In genomic region chr16:18392469-18393426, GRCm38 (mm10) we compare ENCODE assay signal across 8 mouse cellular contexts. TPM values are rescaled to one million over a fixed set of nuclear protein-coding genes. Genes with fewer than 3 reads are reported as not detected.
DNase-seq lines count a peak whose midpoint lies in the region; ATAC-seq and TF ChIP-seq lines count a peak whose summit lies in the region.

No protein-coding gene starts in this region.

- H3K4me2 ChIP-seq in forebrain, embryonic 12.5 days, result peak overlapping the region; percentile 86
- peak overlapping the region; percentile 98 for H3K4me2 ChIP-seq in lung, embryonic 16.5 days (ENCODE audit: low read depth, low read length)

- peaks cover 16% of the 10 kb centered on the region for H3K36me3 ChIP-seq in forebrain, embryonic 12.5 days (replicated peaks)
- H3K36me3 ChIP-seq in lung, embryonic 16.5 days (ENCODE audit: control insufficient read depth, insufficient read depth, low read length), result no peaks in the 10 kb centered on the region; the same call in 1 of the 2 replicates

- WGBS in forebrain, embryonic 12.5 days, result under 1% methylated on average over 63 of the region's 63 CpGs
- 1% methylated on average over 62 of the region's 63 CpGs for WGBS in large intestine, adult 2 months
- under 1% methylated on average over 54 of the region's 63 CpGs for WGBS in lung, embryonic 16.5 days
- 4% methylated on average over 63 of the region's 63 CpGs for WGBS in olfactory bulb, adult 2 months

- ATAC-seq in forebrain, embryonic 12.5 days (ENCODE audit: low FRiP score), result peak; percentile 88
- peak; percentile 87 for ATAC-seq in lung, embryonic 16.5 days (ENCODE audit: low read depth)

- DNase-seq in ES-CJ7 (ENCODE audit: low read depth, low spot score), result peak; percentile 76
- DNase-seq in c-Kit-positive CD71-positive TER-119-negative erythroid progenitor cells, embryonic 14.5 days (ENCODE audit: low read depth), result peak; percentile 76
- peak; percentile 84 for DNase-seq in heart, postnatal 25 days (ENCODE audit: low spot score)
- peak; percentile 46 for DNase-seq in large intestine, adult 2 months (ENCODE audit: low read depth, low spot score)
- DNase-seq in thymus, postnatal 10 days (ENCODE audit: low spot score in 2 of 2), result peak; percentile 80 to 83

- H3K9ac ChIP-seq in forebrain, embryonic 12.5 days, result peak overlapping the region; percentile 88
- peak overlapping the region; percentile 80 for H3K9ac ChIP-seq in lung, embryonic 16.5 days (ENCODE audit: low read length)

- no peak for TF ChIP-seq CTCF in olfactory bulb, adult 2 months (IDR thresholded peaks at IDR 0.05; ENCODE audit: insufficient read depth, low read depth, low read length)

- no peaks in the 10 kb centered on the region for H3K9me3 ChIP-seq in forebrain, embryonic 12.5 days
- no peaks in the 10 kb centered on the region for H3K9me3 ChIP-seq in lung, embryonic 16.5 days (ENCODE audit: control insufficient read depth, low read length)

- intact Hi-C loops in heart, postnatal 25 days (cut with DNase I), result loop anchor here (5.0 kb wide), 1 partner anchor 45 kb away; the partner anchor contains the start of genes Arvcf and Tango2

- H3K4me1 ChIP-seq in forebrain, embryonic 12.5 days, result peaks cover 63% of the 10 kb centered on the region
- H3K4me1 ChIP-seq in lung, embryonic 16.5 days (replicated peaks; ENCODE audit: control insufficient read depth, insufficient read depth, low read length), result peaks cover 52% of the 10 kb centered on the region
- H3K4me1 ChIP-seq in olfactory bulb, adult 2 months (ENCODE audit: control insufficient read depth, insufficient read depth, low read length), result peaks cover 35% of the 10 kb centered on the region

- peak overlapping the region; percentile 79 for H3K4me3 ChIP-seq in forebrain, embryonic 12.5 days (replicated peaks)
- H3K4me3 ChIP-seq in lung, embryonic 16.5 days (ENCODE audit: low read length), result peak overlapping the region; percentile 75
- peak overlapping the region; percentile 60 for H3K4me3 ChIP-seq in olfactory bulb, adult 2 months (ENCODE audit: insufficient read depth, low read depth, low read length)

- peak overlapping the region; percentile 91 for H3K27ac ChIP-seq in forebrain, embryonic 12.5 days
- peak overlapping the region; percentile 77 for H3K27ac ChIP-seq in lung, embryonic 16.5 days (ENCODE audit: low read length)
- H3K27ac ChIP-seq in olfactory bulb, adult 2 months (ENCODE audit: insufficient read depth, low read depth, low read length), result no peak overlapping the region

- TF ChIP-seq POLR2A in olfactory bulb, adult 2 months (IDR thresholded peaks at IDR 0.05; ENCODE audit: insufficient read depth, low read depth, low read length), result peak; percentile 35; the same call in 1 of the 2 replicates

- no peaks in the 10 kb centered on the region for H3K27me3 ChIP-seq in forebrain, embryonic 12.5 days
- no peaks in the 10 kb centered on the region for H3K27me3 ChIP-seq in lung, embryonic 16.5 days (ENCODE audit: control insufficient read depth, insufficient read depth, low read depth, low read length)

RNA-seq across cellular contexts. Expression of gene Txnrd2, which starts 33.4 kb away (rescaled TPM):
- polyA plus RNA-seq in forebrain, embryonic 12.5 days (2016; fragmentation: Nextera tagmentation; extraction: Ambion mirVana), result 23.3 and 23.7 TPM in 2 replicates
- total RNA-seq in heart, postnatal 25 days (2021), result 10 to 100 TPM; 36.1 to 38.2 TPM
- polyA plus RNA-seq in large intestine, adult 2 months (2012; rRNA removed), result 18.0 and 19.3 TPM in 2 replicates
- polyA plus RNA-seq in lung, embryonic 16.5 days (2015; fragmentation: Nextera tagmentation; extraction: Ambion mirVana), result 22.0 and 22.1 TPM in 2 replicates
- not detected in 2 replicates for polyA plus RNA-seq in olfactory bulb, adult 2 months (2012; ENCODE audit: insufficient read depth, insufficient read length, low replicate concordance, missing spikeins)

RNA-seq across cellular contexts. Expression of gene Comt, which starts 33.9 kb away (rescaled TPM):
- 53.5 and 54.2 TPM in 2 replicates for polyA plus RNA-seq in forebrain, embryonic 12.5 days (2016; fragmentation: Nextera tagmentation; extraction: Ambion mirVana)
- 100 to 1,000 TPM; 112 TPM for total RNA-seq in heart, postnatal 25 days (2021)
- 157 and 222 TPM in 2 replicates for polyA plus RNA-seq in large intestine, adult 2 months (2012; rRNA removed)
- polyA plus RNA-seq in lung, embryonic 16.5 days (2015; fragmentation: Nextera tagmentation; extraction: Ambion mirVana), result 124 and 125 TPM in 2 replicates
- polyA plus RNA-seq in olfactory bulb, adult 2 months (2012; ENCODE audit: insufficient read depth, insufficient read length, low replicate concordance, missing spikeins), result not detected in 2 replicates

RNA-seq across cellular contexts. Expression of gene Arvcf, which starts 44.8 kb away (rescaled TPM):
- polyA plus RNA-seq in forebrain, embryonic 12.5 days (2016; fragmentation: Nextera tagmentation; extraction: Ambion mirVana), result 115 and 126 TPM in 2 replicates
- total RNA-seq in heart, postnatal 25 days (2021), result 10 to 100 TPM; 18.6 to 21.7 TPM
- 11.4 and 11.6 TPM in 2 replicates for polyA plus RNA-seq in large intestine, adult 2 months (2012; rRNA removed)
- polyA plus RNA-seq in lung, embryonic 16.5 days (2015; fragmentation: Nextera tagmentation; extraction: Ambion mirVana), result 34.0 and 36.7 TPM in 2 replicates
- polyA plus RNA-seq in olfactory bulb, adult 2 months (2012; ENCODE audit: insufficient read depth, insufficient read length, low replicate concordance, missing spikeins), result 956 TPM in 1 of 2 replicates, not detected in the other

RNA-seq across cellular contexts. Expression of gene Tango2, which starts 44.8 kb away (rescaled TPM):
- 40.7 and 41.5 TPM in 2 replicates for polyA plus RNA-seq in forebrain, embryonic 12.5 days (2016; fragmentation: Nextera tagmentation; extraction: Ambion mirVana)
- 100 to 1,000 TPM; 147 TPM for total RNA-seq in heart, postnatal 25 days (2021)
- 75.6 and 80.1 TPM in 2 replicates for polyA plus RNA-seq in large intestine, adult 2 months (2012; rRNA removed)
- 27.0 and 28.7 TPM in 2 replicates for polyA plus RNA-seq in lung, embryonic 16.5 days (2015; fragmentation: Nextera tagmentation; extraction: Ambion mirVana)
- not detected in 2 replicates for polyA plus RNA-seq in olfactory bulb, adult 2 months (2012; ENCODE audit: insufficient read depth, insufficient read length, low replicate concordance, missing spikeins)
